Mouse (Mus musculus): Measurements from ENCODE around the gene Mrpl10. TPM values are rescaled to one million over a fixed set of nuclear protein-coding genes. Genes with fewer than 3 reads are reported as not detected.

Gene Mrpl10
- polyA plus RNA-seq, 1 experiment: 66.0 TPM

DNA sequence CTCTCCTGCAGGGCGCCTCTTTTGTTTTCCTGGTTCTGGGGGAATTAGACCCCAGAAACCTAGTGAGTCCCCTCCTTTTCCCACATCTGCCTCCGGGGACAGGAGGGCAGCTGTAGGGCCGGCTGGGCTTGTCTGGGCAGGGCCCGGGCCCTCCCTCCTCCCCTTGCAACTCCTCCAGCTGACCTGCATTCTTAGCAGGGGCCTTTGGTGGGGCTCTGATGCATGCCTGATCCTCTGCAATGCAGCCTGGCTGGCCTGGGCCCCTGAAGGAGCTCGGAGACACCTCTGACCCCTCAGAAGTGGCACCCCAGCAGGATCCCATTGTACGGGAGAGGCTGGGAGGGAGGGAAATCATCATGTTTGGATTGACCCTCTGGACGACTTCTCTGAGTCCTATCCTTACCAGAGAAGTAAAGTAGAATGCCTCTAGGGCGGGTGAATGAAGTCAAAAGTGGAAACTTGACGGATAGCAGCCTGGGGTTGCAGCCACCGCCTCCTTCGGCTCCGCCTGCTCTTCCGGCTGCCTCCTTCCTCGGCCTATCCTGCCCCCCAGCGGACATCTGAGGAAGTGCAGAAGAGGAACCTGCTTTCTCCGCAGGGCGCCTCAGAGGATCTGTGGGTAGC lies 15.5 kb upstream of the Mrpl10 start:
- TF ChIP-seq POLR2AphosphoS2 (IDR thresholded peaks at IDR 0.05; ENCODE audit: insufficient read length, low read depth) (peak; percentile 33), MYOG (IDR thresholded peaks at IDR 0.05; ENCODE audit: control insufficient read depth in 1 of 3, insufficient read depth in 1 of 3, insufficient read length in 2 of 3, low read depth in 2 of 3) (peak in 1 of 3 experiments; percentile 26), USF1 (IDR thresholded peaks at IDR 0.05; ENCODE audit: low read depth) (no peak), POLR2A (IDR thresholded peaks at IDR 0.05; ENCODE audit: insufficient read length, low read depth) (peak; percentile 32)
- Histone ChIP-seq H3K79me2 (ENCODE audit: control insufficient read depth, insufficient read depth) (peaks cover 5% of the 10 kb centered on the region), H3K27me3 (ENCODE audit: control insufficient read depth, insufficient read depth, insufficient read length) (no peaks in the 10 kb centered on the region), H3K4me2 (ENCODE audit: low read depth) (peak overlapping the region; percentile 96), H3ac (ENCODE audit: control insufficient read depth, insufficient read length) (no peak overlapping the region), H3K36me3 (ENCODE audit: control insufficient read depth, insufficient read depth) (no peaks in the 10 kb centered on the region), H3K4me3 (peak overlapping the region; percentile 18)

DNA sequence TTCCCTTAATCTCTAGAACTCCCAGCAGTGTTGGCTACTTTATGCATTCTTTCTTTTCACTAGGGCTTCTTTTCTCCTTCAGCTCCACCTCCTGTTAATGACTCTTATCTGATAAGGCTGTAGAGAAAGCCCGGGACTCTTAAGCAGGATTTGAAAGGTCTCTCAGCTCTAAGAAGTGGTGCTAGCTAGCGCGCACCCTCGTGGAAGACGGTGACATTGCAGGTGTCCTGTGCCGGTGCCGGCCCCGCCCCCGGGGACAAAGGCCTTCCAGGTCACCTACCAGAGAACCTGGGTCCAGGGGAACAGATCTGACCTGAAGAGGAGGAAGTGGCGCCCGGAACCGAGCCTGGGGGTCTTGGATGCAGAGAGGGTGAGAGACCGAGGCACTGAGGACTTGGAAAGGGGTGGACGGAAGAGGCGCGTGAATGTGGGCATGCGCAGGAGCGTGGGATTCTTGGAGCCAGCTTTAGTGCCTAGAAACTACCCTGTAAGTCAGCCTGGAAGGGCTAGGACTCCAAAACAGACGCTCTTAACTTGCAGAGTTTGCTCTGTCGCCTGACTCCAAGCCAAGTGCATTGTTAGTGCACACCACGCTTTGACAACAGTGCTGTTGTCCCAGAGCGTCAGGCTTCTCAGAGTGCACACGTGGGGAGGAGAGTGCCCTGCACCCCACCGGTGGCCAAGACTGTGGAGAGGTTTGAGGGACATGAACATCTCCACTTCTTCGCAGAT lies 11.5 kb upstream of the Mrpl10 start, which contains the start of gene Scrn2:
TSS of gene Scrn2 (plus strand) at position 253 of the 732 bp plus-strand sequence.
- TF ChIP-seq USF1 (IDR thresholded peaks at IDR 0.05; ENCODE audit: low read depth) (no peak), POLR2A (IDR thresholded peaks at IDR 0.05; ENCODE audit: insufficient read length, low read depth) (peak; percentile 13), TCF3 (IDR thresholded peaks at IDR 0.05; ENCODE audit: insufficient read length, low read depth) (no peak)
- peaks cover 5% of the 10 kb centered on the region for H3K79me2 ChIP-seq (ENCODE audit: control insufficient read depth, insufficient read depth)
- peak within 1 kb of the TSS; percentile 36 for H3K4me3 ChIP-seq
- H3K27me3 ChIP-seq (ENCODE audit: control insufficient read depth, insufficient read depth, insufficient read length): no peaks in the 10 kb centered on the region
- H3K4me2 ChIP-seq (ENCODE audit: low read depth): peak within 1 kb of the TSS; percentile 96
- H3ac ChIP-seq (ENCODE audit: control insufficient read depth, insufficient read length): peak within 1 kb of the TSS; percentile 20
- H3K36me3 ChIP-seq (ENCODE audit: control insufficient read depth, insufficient read depth): no peaks in the 10 kb centered on the region

DNA sequence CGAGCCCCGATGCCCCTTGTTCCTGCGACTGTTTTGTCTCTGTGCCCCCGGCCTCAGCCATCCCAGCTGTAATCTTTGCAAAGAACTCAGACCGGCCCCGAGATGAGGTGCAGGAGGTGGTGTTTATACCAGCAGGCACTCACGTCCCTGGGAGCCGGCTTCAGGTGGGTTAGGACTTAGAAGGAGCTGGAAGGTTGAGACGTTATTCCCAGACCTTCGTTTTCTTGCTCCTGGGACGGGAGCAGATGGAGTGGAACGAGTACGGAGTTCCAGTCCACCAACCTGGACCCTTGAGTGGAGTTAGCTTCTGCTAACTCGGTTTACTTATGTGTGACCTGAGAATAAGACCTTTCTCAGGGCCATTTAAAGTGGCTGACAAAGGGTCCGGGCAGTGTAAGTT lies 10.9 kb upstream of the Mrpl10 start:
- H3K27me3 ChIP-seq (ENCODE audit: control insufficient read depth, insufficient read depth, insufficient read length): no peaks in the 10 kb centered on the region
- peak overlapping the region; percentile 36 for H3K4me3 ChIP-seq
- H3ac ChIP-seq (ENCODE audit: control insufficient read depth, insufficient read length): peak overlapping the region; percentile 20
- no peaks in the 10 kb centered on the region for H3K36me3 ChIP-seq (ENCODE audit: control insufficient read depth, insufficient read depth)
- TF ChIP-seq TCF12 (IDR thresholded peaks at IDR 0.05; ENCODE audit: insufficient read depth, poor library complexity, severe bottlenecking): no peak
- no peak for TF ChIP-seq POLR2A (IDR thresholded peaks at IDR 0.05; ENCODE audit: insufficient read length, low read depth)
- TF ChIP-seq TCF3 (IDR thresholded peaks at IDR 0.05; ENCODE audit: insufficient read length, low read depth): no peak
- no peak for TF ChIP-seq REST (IDR thresholded peaks at IDR 0.05; ENCODE audit: insufficient read depth, insufficient read length)
- no peak for TF ChIP-seq MYOD1 (IDR thresholded peaks at IDR 0.05; ENCODE audit: control insufficient read depth in 1 of 3, insufficient read length in 2 of 3, low read depth in 2 of 3)
- TF ChIP-seq USF1 (IDR thresholded peaks at IDR 0.05; ENCODE audit: low read depth): no peak
- no peak for TF ChIP-seq MAX (IDR thresholded peaks at IDR 0.05; ENCODE audit: low read depth)
- no peak for TF ChIP-seq MYOG (IDR thresholded peaks at IDR 0.05; ENCODE audit: control insufficient read depth in 1 of 3, insufficient read depth in 1 of 3, insufficient read length in 2 of 3, low read depth in 2 of 3)
- TF ChIP-seq POLR2AphosphoS2 (IDR thresholded peaks at IDR 0.05; ENCODE audit: insufficient read length, low read depth): no peak
- TF ChIP-seq CEBPB (IDR thresholded peaks at IDR 0.05; ENCODE audit: insufficient read depth, poor library complexity, severe bottlenecking): no peak
- no peak for TF ChIP-seq SRF (IDR thresholded peaks at IDR 0.05; ENCODE audit: control insufficient read depth, insufficient read length, low read depth)
- no peak for TF ChIP-seq E2F4 (IDR thresholded peaks at IDR 0.05; ENCODE audit: insufficient read depth)
- peak overlapping the region; percentile 96 for H3K4me2 ChIP-seq (ENCODE audit: low read depth)
- H3K79me2 ChIP-seq (ENCODE audit: control insufficient read depth, insufficient read depth): peaks cover 5% of the 10 kb centered on the region

DNA sequence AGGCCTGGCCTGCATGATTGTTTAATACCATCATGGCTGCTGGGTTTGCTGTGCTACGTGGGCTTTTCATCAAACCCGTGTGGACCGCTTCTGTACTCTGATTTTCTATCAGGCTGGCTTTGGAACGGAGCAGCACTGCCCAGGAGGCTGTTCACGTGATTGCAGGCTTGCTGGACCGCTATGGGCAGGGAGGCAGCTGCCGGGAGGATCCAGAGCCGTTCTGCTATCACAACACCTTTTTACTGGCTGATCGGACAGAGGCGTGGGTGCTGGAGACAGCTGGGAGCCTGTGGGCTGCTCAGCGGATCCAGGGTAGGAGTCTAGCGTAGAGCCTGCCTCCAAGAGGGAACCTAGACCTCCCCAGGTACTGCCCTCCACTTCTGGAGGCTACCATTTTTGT lies 9.4 kb upstream of the Mrpl10 start:
- no peak overlapping the region for H3K4me2 ChIP-seq (ENCODE audit: low read depth)
- no peak for TF ChIP-seq POLR2AphosphoS2 (IDR thresholded peaks at IDR 0.05; ENCODE audit: insufficient read length, low read depth)
- TF ChIP-seq REST (IDR thresholded peaks at IDR 0.05; ENCODE audit: insufficient read depth, insufficient read length): no peak
- H3ac ChIP-seq (ENCODE audit: control insufficient read depth, insufficient read length): no peak overlapping the region

DNA sequence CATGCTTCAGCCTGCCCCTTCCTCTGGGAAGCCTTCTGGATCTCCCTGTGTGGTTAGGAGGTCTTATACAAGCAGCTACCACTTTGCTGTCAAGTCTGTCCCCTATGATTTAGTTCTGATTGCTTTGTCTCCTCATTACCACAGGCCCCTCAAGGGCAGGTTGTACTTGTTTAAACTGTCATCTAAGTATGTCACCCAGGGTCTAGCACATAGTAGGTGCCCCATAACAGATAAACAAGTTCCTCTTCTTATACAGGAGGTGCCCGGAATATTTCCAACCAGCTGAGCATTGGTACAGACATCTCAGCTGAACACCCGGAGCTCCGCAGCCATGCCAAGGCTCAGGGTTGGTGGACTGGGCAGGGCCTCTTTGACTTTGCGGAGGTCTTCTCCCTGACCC lies 8.9 kb upstream of the Mrpl10 start:
- no peak overlapping the region for H3ac ChIP-seq (ENCODE audit: control insufficient read depth, insufficient read length)
- H3K79me2 ChIP-seq (ENCODE audit: control insufficient read depth, insufficient read depth): peaks cover 5% of the 10 kb centered on the region
- H3K4me2 ChIP-seq (ENCODE audit: low read depth): no peak overlapping the region
- TF ChIP-seq MYOD1 (IDR thresholded peaks at IDR 0.05; ENCODE audit: control insufficient read depth in 1 of 3, insufficient read length in 2 of 3, low read depth in 2 of 3) (no peak), MYOG (IDR thresholded peaks at IDR 0.05; ENCODE audit: control insufficient read depth in 1 of 3, insufficient read depth in 1 of 3, insufficient read length in 2 of 3, low read depth in 2 of 3) (no peak), REST (IDR thresholded peaks at IDR 0.05; ENCODE audit: insufficient read depth, insufficient read length) (no peak), POLR2A (IDR thresholded peaks at IDR 0.05; ENCODE audit: insufficient read length, low read depth) (no peak)
- H3K4me3 ChIP-seq: no peak overlapping the region
- no peaks in the 10 kb centered on the region for H3K27me3 ChIP-seq (ENCODE audit: control insufficient read depth, insufficient read depth, insufficient read length)
- H3K36me3 ChIP-seq (ENCODE audit: control insufficient read depth, insufficient read depth): no peaks in the 10 kb centered on the region

More for the DNA sequence above, 9.4 kb upstream of the Mrpl10 start:
- Histone ChIP-seq H3K36me3 (ENCODE audit: control insufficient read depth, insufficient read depth) (no peaks in the 10 kb centered on the region), H3K27me3 (ENCODE audit: control insufficient read depth, insufficient read depth, insufficient read length) (no peaks in the 10 kb centered on the region), H3K4me3 (no peak overlapping the region), H3K79me2 (ENCODE audit: control insufficient read depth, insufficient read depth) (peaks cover 5% of the 10 kb centered on the region)

Measured in myocyte (in vitro differentiated cells).